Mouse (Mus musculus) liver, adult 2 months (tissue): ENCODE measurements around the gene Morc2a. TPM values are rescaled to one million over a fixed set of nuclear protein-coding genes. Genes with fewer than 3 reads are reported as not detected.

Source experiments
- DNase-seq: peaks from one replicate; pipeline ENCODE4 v3.0.0-alpha.2; 2011; ENCODE audit warnings: low read depth, low spot score; ENCODE audit errors: extremely low read depth
- H3K27ac ChIP-seq: fragments of 200-500 bp; replicated peaks from 2 replicates; pipeline ENCODE4 v1.5.1; 2012; ENCODE audit warnings: low read depth, mild to moderate bottlenecking, control low read depth, inconsistent platforms, low read length; ENCODE audit not compliant: insufficient read depth
- H3K27me3 ChIP-seq: fragments of 200-500 bp; 2 replicates; pipeline ENCODE4 v1.6.1; 2012; ENCODE audit warnings: mild to moderate bottlenecking, moderate library complexity, low read length, inconsistent platforms; ENCODE audit not compliant: control insufficient read depth, insufficient read depth
- H3K36me3 ChIP-seq: fragments of 200-500 bp; 2 replicates; pipeline ENCODE4 v1.6.1; 2012; ENCODE audit warnings: low read length, inconsistent platforms; ENCODE audit not compliant: control insufficient read depth, insufficient read depth
- H3K4me1 ChIP-seq: fragments of 200-500 bp; 2 replicates; pipeline ENCODE4 v1.6.1; 2011; ENCODE audit warnings: low read length; ENCODE audit not compliant: control insufficient read depth, insufficient read depth
- H3K4me3 ChIP-seq: fragments of 200-500 bp; 2 replicates; pipeline ENCODE4 v1.5.1; 2011; ENCODE audit warnings: low read depth, mild to moderate bottlenecking, control low read depth, low read length, moderate library complexity; ENCODE audit not compliant: insufficient read depth
- H3K79me2 ChIP-seq: fragments of 200-500 bp; 2 replicates; pipeline ENCODE4 v1.6.1; 2012; ENCODE audit warnings: inconsistent platforms, mild to moderate bottlenecking, low read length, moderate library complexity; ENCODE audit not compliant: control insufficient read depth, insufficient read depth
- H3K9ac ChIP-seq: fragments of 200-500 bp; 2 replicates; pipeline ENCODE4 v1.6.1; 2012; ENCODE audit warnings: low read depth, mild to moderate bottlenecking, control low read depth, inconsistent platforms, low read length
- CTCF ChIP-seq: fragments of 200-500 bp; IDR thresholded peaks from 2 replicates; pipeline ENCODE4 v1.5.1; 2011; ENCODE audit warnings: low read depth, low read length, control low read depth
- POLR2A ChIP-seq: fragments of 200-500 bp; IDR thresholded peaks from 2 replicates; pipeline ENCODE4 v1.6.1; 2011; ENCODE audit warnings: low read length, control low read depth; ENCODE audit not compliant: insufficient read depth; ENCODE audit errors: extremely low read depth
- WGBS: fragments of 180-500 bp; shearing (Covaris S2); methylation state at CpG from one replicate; pipeline ENCODE4 v1.1.7; 2018; 5-methylcytosine and 5-hydroxymethylcytosine counted together
- polyA plus RNA-seq: library from polyadenylated mRNA; depleted of rRNA; stranded (reverse); fragments of >200 nt; gene quantifications from 2 replicates; pipeline ENCODE4 v1.2.3, GENCODE M21; 2012
- total RNA-seq: library from RNA; depleted of rRNA; stranded (reverse); fragments of >200 nt; gene quantifications from 2 replicates; pipeline ENCODE4 v1.2.3, GENCODE M21; 2014

The Morc2a gene
- total and polyA plus RNA-seq, 2 experiments, result 5.0 to 8.2 TPM

DNA sequence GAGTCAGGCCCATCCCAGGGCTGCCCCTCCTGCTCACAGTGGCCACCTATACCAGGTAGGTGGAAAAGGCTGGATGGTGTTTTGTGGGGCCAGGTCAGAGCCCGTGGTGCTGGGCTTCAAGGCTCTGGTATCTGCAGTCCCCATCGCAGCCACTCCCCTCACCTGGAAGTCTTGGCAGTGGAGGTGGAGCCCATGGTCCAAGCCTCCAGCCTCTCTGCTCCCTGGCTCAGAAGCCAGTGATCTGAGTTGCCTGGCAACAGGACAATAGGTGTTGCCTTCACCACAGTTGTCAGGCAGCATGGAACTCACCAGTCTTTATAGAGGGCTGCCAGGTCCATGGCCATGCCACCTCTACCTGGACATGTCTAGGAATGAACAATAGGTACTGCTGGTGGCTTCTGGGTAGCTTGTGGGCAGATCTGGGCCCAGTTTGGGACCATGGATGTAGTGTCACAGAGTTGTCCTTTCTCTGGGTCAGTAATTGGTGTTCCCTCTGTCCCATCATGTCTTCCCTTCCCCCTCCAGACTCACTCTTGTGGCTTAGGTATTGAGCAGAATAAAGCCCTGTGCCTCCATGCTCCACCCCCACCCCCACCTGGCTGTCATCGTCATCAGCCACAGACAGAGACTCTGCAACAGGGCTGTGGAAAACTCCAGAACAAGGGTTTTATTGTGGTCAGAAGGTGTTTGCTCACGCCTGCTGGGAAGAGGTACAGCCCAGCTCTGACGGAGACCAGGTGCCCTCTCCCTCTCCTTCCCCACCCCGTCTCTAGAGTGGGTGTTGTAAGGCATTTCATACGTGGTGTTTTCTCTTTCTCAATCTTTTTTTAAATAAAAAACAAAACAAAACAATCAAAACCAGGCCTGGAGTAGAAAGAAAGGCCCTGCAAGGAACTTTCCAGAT lies 54.4 kb downstream of the Morc2a start:
- 74% methylated on average over 7 of the region's 7 CpGs for WGBS

DNA sequence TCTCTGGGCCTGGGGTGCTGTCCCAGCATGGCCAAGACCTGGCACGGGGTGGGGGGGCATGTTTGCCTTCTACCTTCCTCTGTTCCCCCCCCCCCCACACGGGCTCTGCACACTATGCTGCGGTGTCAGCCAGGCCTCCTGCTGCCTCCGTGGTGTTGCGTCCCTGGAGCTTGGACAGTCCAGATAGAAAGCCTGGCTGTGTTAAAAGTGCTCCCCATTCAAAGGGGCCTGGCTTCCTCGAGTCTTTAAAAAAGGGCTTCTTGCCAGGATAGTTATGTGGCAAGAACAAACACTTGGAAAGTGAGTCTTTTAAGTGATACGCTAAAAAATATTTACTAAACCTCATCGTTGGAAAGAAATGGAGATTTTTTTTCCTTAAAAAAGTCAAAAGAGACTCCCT lies 55.4 kb downstream of the Morc2a start:
- WGBS, result 73% methylated on average over 8 of the region's 8 CpGs
- H3K27ac ChIP-seq, result no peak overlapping the region
- no peaks in the 10 kb centered on the region for H3K4me1 ChIP-seq
- H3K9ac ChIP-seq, result no peak overlapping the region
- H3K36me3 ChIP-seq, result no peaks in the 10 kb centered on the region
- TF ChIP-seq POLR2A, result no peak
- no peak for TF ChIP-seq CTCF
- H3K27me3 ChIP-seq, result no peaks in the 10 kb centered on the region
- no peaks in the 10 kb centered on the region for H3K79me2 ChIP-seq
- DNase-seq, result no peak
- H3K4me3 ChIP-seq, result no peak overlapping the region

More for the DNA sequence above, 54.4 kb downstream of the Morc2a start:
- Histone ChIP-seq H3K4me1 (no peaks in the 10 kb centered on the region), H3K9ac (no peak overlapping the region), H3K27ac (no peak overlapping the region), H3K36me3 (no peaks in the 10 kb centered on the region), H3K4me3 (no peak overlapping the region), H3K27me3 (no peaks in the 10 kb centered on the region), H3K79me2 (no peaks in the 10 kb centered on the region)
- TF ChIP-seq CTCF, result no peak
- no peak for TF ChIP-seq POLR2A
- no peak for DNase-seq

DNA sequence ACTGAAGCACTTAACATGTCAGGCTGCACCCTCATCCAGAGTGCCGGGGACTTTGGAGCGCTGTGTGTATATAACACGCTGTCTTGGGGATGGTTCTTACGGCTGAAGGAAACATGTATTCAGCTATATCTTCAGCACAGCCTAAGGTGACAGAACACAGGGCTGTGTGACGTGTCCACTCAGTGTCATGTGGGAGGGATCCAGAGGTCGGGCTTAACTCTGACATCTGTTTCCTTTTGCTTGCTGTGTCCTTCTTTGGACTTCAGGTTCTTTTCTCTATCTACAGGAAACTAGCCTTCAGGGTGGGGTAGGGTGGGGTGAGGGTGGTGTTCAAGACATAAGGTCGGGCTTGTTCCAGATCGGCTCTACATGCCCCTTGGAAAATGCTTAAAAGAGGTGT lies 58.1 kb downstream of the Morc2a start:
- no peaks in the 10 kb centered on the region for H3K4me1 ChIP-seq
- no peak for DNase-seq
- H3K79me2 ChIP-seq, result no peaks in the 10 kb centered on the region
- H3K36me3 ChIP-seq, result no peaks in the 10 kb centered on the region
- H3K27ac ChIP-seq, result no peak overlapping the region
- WGBS, result 79% methylated on average over 8 of the region's 8 CpGs
- TF ChIP-seq POLR2A (no peak), CTCF (no peak)
- H3K27me3 ChIP-seq, result no peaks in the 10 kb centered on the region
- no peak overlapping the region for H3K9ac ChIP-seq
- H3K4me3 ChIP-seq, result no peak overlapping the region

DNA sequence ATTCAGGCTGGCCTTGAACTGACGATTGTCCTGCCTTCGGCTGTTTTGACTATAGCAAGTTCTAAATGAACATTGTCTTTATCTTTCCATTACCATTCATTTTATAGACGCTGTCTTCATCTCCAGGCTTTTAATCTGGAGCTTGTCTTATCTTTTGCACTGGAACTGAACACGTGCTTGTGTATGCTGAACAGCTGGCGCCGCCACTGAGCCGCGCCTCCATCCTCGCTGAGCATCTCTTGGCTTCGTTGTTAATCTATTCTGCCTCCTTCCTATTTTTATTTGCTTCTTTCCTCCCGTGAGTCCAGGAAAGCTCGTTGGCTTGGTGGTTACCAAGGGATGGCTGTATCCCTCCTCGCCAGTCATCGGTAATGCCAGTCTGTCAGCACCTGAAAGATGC lies 61.2 kb downstream of the Morc2a start:
- Histone ChIP-seq H3K9ac (no peak overlapping the region), H3K27me3 (no peaks in the 10 kb centered on the region), H3K36me3 (no peaks in the 10 kb centered on the region), H3K27ac (no peak overlapping the region), H3K4me3 (no peak overlapping the region), H3K4me1 (no peaks in the 10 kb centered on the region), H3K79me2 (no peaks in the 10 kb centered on the region)
- no peak for DNase-seq
- WGBS, result 76% methylated on average over 14 of the region's 14 CpGs
- no peak for TF ChIP-seq POLR2A
- no peak for TF ChIP-seq CTCF

DNA sequence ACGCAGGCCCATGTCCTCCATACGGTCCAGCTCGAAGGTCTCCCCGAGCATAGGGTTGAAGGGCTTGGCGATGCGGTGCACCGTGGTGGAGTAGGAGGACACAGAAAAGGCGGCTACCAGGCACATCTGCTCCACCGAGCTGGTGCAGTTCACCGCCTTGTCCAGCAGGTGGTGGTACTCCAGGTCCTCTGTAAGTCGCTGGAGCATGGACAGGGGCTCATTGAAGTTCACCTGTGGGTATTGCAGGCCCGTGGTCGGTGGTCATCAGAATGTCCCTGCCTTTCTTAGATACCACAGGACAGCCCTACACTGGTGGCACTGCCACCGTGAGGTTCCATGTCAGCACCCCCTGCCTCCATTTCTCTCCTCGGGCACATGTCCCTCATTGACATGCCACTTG lies 65.5 kb downstream of the Morc2a start:
- peak; percentile 25 for DNase-seq
- Histone ChIP-seq H3K27me3 (no peaks in the 10 kb centered on the region), H3K27ac (no peak overlapping the region), H3K79me2 (no peaks in the 10 kb centered on the region), H3K4me3 (no peak overlapping the region), H3K4me1 (no peaks in the 10 kb centered on the region), H3K9ac (no peak overlapping the region), H3K36me3 (no peaks in the 10 kb centered on the region)
- WGBS, result 25% methylated on average over 15 of the region's 15 CpGs
- TF ChIP-seq CTCF, result peak; percentile 97
- TF ChIP-seq POLR2A, result no peak

DNA sequence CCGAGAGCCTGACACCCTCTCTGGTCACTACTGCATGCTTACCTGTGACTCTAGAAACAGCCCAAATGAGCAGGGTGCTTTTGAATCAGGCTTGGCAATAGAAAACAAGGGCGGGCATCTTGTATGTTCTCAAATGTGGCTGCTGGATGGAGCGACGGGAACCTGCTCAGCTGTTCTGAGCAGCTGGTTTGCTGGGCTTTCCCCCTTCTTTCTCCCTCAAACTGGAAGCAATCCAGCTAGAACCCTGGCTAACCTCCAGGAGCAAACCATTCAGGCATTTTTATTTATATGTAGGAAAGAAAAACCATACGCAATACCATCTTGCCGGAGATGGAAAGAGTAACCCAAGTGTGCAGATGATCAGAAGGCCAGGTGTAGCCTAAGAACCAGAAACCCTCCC lies 67.7 kb downstream of the Morc2a start:
- H3K79me2 ChIP-seq, result no peaks in the 10 kb centered on the region
- H3K9ac ChIP-seq, result no peak overlapping the region
- no peak overlapping the region for H3K27ac ChIP-seq
- no peaks in the 10 kb centered on the region for H3K36me3 ChIP-seq
- TF ChIP-seq CTCF (no peak), POLR2A (no peak)
- no peaks in the 10 kb centered on the region for H3K27me3 ChIP-seq
- WGBS, result 89% methylated on average over 6 of the region's 6 CpGs
- no peaks in the 10 kb centered on the region for H3K4me1 ChIP-seq
- no peak overlapping the region for H3K4me3 ChIP-seq
- no peak for DNase-seq
